Mouse (Mus musculus): ENCODE measurements at regions not wholly inside any gene's neighbourhood (a gene's known extent, or its start where the extent isn't known, plus 50 kb on each side); places are given as distances from the start of the nearest gene placed in this dataset.
A peak's percentile ranks its signal among the peaks of the same experiment; 100 is the strongest.

DNA sequence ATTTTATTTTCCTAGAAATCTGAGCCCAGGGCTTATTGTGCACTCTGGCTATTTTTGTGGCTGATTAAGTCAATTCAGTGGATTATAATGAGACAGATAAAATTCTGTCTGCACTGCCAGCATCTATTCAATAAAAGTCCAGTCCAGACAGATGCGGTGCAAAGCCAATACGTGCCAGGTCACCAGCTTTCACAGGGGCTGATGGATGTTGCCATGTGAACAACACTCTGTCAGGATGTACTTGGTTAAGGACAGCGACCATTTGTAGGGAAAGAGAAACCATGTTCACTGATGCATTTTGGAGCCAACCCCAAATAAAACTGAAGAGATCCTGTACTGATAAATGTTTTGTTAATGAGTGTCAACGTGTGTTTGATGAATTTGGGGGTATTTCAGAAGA is 285.0 kb upstream of the Gnpda2 start:
- intact Hi-C loops (cut with DNase I) = no loop called here
- DNase-seq (ENCODE audit: low spot score in 2 of 2) = no peak

DNA sequence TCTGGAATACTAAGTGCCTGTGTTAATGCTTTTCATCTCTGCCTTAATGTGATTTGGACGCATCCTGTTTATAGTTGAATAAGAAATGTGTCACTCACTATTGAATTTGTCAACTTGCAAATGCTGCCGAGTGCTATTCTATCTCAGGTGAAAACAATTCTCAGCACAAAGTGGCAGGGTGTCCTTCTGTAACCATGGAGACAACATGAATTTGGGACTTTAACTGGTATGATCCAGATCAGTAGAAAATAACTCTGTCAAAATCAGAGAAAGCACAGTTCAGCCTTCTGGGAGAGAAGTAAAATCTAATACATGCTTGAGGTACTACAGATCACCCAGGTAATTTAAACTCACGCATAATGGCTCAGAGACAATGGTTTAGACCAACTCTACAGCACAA is 270.9 kb upstream of the Gnpda2 start:
- intact Hi-C loops (cut with DNase I) = no loop called here
- no peak for DNase-seq (ENCODE audit: low spot score in 2 of 2)

DNA sequence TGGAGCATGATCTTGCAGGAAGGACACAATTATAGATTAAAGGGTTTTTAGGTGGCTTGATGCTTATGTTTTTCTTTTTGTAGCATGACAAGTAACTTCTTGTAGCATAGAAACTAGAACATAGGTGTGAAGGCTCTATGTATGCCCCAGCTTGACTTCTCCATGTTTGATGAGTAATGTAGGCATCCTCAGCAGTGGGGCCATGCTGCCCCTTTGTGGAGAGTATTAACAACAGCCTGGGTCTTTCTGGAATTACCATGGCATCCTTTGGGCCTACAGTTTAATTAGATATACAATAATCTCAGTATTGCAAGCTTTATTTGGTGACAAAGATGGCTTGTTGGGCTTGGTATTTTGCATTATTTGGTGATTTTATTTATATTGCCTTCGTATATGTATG is 252.7 kb upstream of the Gnpda2 start:
- DNase-seq (ENCODE audit: low spot score in 2 of 2) = no peak
- intact Hi-C loops (cut with DNase I) = no loop called here

DNA sequence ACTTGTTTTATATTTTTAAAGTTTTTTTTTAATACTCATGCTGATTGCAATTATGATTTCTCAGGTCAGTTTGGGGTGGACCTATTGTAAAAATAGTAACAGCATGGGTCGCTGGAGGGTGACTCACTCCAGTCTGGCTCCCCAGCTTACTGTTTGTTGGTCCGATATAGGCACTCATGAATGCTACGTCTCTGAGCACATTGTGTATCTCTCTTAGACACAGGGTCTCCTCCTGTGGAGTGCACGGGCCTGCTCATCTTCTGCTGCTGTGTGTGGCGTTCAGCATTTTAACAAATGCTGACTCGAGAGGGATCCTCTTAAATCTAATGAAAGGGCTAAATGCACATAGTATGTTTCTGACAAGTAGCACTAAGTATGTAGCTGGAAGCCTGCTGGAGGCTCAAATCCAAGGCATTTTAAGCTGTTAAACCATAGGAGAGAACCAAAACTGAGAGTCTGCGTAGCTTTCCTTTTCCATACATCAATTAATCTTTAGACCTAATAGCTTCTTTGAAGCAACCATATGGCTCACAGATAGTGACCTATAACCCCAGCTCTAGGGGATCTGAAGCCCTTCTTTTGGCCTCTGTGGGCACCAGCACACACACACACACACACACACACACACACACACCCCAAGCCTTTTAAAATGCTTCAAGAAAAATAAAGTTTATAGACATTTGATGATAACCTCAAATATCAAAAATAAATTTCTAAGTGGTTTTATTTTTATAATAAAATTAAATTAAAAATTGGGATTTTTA is 246.0 kb upstream of the Gnpda2 start:
- intact Hi-C loops (cut with DNase I) = no loop called here
- no peak for DNase-seq (ENCODE audit: low spot score in 2 of 2)

DNA sequence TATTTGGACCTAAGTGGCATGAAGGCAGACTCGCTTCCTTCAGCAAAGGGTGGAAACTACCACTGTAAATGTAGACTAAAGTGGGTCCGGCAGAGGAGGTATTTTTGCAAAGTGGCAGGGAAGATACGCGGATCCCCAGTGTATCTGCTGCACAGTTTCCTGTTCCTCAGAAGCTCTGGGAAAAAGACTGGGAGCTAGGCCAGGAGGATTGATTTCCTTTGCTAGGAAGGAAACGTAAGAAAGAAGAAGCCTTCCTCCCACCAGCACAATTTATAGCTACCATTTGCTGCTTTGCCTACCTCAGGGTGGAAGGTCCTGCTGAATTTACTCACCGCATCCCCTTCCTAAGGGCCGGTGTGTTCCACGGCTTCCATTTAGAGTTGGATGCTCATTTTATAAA is 244.2 kb upstream of the Gnpda2 start:
- intact Hi-C loops (cut with DNase I) = no loop called here
- DNase-seq (ENCODE audit: low spot score in 2 of 2) = no peak

DNA sequence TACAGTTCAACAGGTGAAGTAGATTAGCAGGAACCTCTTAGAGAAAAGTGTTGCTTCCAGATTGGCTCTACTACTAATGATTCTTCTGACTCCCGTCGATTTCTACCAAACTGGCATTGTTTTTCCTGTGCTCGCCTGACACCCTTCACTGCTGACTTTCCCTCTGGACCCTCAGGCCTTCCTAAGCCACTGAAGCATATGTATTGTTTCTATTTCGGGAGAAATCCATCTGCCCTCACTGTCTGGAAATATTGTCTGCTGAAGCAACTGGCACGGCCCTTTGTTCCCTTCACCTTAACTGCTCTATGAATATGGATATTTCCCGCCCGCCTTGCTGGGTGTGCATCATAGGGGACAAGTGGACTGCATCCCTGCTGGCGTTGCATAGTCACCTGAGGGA is 243.0 kb upstream of the Gnpda2 start:
- intact Hi-C loops (cut with DNase I) = no loop called here
- DNase-seq (ENCODE audit: low spot score in 2 of 2) = no peak

DNA sequence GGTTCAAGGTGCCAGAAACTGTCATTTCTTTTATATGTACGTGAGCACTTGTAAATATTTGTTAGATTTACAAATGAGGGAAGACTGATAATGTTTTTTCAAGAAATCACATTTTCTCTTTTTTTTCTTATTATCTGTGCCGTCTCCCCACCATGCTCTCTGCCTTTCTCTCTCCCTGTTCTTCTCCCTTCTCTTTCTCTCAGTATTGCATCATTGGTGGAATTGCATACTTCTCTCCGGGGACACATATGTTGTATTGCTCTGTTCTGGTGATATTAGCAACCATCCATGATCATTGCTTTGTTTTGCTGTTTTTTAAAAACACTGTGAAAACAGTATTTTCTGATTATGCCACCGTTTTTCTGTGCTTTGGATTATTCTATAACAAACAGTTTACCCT is 225.6 kb upstream of the Gnpda2 start:
- intact Hi-C loops (cut with DNase I) = no loop called here
- DNase-seq (ENCODE audit: low spot score in 2 of 2) = no peak

DNA sequence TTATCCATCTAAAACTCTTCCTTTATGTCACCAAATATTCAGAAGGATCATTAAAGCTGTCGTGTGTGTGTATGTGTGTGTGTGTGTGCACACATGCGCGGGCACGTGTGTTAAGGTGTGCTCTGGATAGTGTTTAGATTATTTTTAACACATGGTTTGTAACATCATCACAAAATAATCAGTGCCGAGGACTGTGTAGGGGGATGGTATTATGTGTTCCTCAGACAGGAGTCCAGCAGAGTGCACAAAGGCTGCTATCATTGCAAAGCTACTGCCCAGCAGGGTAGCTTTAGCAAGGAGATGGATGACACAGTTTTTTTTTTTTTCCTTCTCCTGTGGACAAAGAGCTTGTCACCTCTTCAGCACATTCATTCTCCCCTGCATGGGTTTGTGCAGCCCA is 224.9 kb upstream of the Gnpda2 start:
- intact Hi-C loops (cut with DNase I) = no loop called here
- no peak for DNase-seq (ENCODE audit: low spot score in 2 of 2)

DNA sequence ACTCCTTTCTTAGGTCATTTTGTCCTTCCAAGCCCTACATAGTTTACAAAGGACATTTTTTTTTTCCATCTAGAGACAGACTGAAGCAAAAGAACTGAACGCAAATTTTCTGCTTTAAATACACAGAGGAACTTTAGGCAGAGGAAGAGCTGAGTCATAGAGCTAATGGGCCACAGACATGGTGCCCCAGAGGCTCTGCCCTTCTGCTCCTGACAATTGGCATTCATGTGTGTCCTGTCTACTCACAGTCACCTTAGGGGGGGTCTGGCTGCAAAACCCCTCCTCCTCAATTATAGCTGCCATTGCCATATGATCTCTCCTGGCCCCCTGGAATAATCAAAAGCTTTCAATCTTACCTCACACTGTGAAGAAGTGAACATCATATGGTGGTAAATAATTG is 223.2 kb upstream of the Gnpda2 start:
- DNase-seq (ENCODE audit: low spot score in 2 of 2) = no peak
- intact Hi-C loops (cut with DNase I) = no loop called here

DNA sequence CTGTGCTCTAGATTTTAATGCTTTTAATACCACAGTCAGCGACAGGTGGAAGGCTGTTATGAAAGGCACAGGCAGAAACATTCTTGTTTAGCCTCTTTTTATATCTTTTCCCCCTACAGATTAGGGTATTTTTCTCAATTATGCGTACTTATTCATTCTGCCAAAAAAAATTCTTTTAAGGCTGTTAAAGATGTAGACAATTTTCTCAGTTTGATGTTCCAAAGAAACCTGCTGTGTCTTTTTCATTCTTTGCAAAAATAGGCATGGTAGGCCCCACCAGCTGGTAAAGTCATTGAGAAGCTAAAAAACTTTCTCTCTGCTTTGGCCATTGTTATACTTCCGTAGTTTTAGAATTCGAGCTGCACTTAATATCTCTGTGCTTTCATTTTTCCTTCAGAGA is 210.5 kb upstream of the Gnpda2 start:
- DNase-seq (ENCODE audit: low spot score in 2 of 2) = no peak
- intact Hi-C loops (cut with DNase I) = no loop called here

DNA sequence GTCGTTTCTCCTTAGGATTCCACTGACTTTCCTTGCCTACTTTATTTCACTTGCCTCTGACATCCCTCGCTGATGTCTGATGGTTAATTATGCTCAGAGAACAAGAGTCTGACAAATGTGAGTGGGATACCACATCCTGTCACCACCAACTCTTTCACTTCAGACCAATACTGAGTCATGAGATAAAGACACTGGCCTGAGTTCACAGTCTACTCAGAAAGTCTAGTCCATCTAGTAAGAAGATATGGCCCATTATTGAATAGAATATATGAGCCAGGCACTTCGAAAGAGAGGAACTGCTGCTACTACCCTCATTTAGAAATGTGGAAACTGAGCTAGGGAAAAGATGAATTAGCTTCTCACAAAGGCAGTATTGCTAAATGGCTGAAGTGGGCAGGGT is 210.0 kb upstream of the Gnpda2 start:
- DNase-seq (ENCODE audit: low spot score in 2 of 2) = no peak
- intact Hi-C loops (cut with DNase I) = no loop called here

DNA sequence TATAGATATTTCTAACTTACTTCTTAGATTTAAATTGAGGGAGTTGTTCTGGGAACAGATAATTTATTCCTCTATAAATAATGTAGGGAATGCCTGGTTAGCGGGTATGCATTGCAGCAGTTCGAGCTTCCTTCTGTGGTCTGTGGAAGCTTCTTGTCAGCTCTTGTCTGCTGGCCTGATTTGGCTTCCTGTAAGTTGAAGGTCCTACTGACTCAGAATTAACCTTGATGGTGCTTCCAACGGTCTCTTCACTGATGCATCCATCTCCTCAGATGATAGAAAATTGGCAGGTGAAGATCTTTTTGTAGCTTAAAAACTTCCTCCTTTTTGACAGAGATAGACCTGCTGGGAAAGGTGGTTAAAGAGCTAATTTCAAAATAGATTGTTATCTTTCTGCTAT is 203.2 kb upstream of the Gnpda2 start:
- intact Hi-C loops (cut with DNase I) = no loop called here
- DNase-seq (ENCODE audit: low spot score in 2 of 2) = no peak

DNA sequence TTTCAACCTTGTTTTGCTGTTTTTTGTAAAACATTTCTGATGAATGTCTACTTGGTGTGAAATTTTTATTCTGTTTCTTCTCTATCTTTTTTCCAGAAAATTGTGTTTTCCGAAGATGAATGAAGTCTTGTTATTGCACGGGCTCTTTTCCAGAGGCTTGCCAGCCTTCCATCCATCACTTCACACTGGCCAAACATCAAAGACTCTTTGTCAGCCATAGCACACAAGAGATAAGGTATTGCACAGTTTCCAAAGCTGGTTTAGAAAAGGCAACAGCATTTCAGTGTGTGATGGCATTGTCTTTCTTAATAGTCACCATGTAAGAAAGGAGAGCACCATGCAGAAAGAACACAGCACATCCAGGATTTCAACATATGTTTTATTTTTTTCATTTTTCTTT is 202.5 kb upstream of the Gnpda2 start:
- DNase-seq (ENCODE audit: low spot score in 2 of 2) = no peak
- intact Hi-C loops (cut with DNase I) = no loop called here

DNA sequence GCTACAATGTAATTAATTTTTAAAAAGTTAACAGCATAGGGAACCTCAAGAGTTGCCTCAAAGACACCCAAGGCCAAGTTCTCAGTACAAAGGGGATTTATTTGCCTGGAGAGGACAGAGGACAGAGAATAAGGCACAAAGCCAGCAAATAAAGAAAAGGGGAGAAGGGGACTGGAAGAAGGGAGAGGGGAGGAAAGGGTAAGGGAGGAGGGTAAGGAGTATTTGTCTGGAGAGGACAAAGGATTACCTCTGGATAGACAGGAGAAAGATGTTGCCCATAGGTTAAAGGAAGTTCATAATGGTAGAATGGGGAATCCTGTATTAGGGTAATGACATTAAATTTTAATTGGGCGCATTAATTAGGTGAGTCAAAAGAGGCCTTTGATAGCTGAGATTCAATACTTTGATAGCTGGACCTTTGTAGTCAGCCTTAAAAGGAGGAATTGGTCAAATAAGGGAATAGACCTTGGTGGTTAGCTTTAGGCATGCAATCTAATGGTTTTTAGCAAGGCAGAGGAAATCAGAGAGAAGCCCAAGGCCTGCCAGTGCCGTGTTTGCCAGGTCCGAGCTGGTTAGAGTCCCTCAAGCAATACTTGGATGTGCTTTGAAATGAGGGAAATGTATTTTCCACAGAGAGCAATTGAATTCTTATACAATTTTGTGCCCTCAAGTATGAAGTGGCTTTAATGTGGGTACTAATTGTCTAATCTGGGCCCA is 164.8 kb upstream of the Gnpda2 start:
- intact Hi-C loops (cut with DNase I) = no loop called here
- DNase-seq (ENCODE audit: low spot score in 2 of 2) = no peak

DNA sequence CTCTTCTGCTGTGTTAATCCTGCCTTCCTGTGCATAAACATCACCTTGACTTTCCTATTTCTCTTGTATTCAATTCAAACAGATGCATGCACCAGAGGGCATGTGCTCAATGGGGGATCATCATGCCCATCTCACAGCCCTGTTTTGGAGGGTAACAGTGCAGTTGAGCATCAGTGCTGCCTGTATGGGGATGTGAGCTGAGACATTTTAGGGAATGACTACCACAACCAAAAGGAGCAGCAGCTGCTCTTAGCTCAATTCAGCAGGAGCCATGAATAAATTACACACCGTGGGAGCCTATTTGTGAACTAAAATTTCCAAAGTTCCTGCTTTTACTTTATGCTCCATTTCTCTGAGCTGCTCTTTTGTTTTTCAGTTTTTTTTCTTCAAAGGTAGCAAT is 164.2 kb upstream of the Gnpda2 start:
- DNase-seq (ENCODE audit: low spot score in 2 of 2) = peak; percentile 4 to 9
- intact Hi-C loops (cut with DNase I) = no loop called here

DNA sequence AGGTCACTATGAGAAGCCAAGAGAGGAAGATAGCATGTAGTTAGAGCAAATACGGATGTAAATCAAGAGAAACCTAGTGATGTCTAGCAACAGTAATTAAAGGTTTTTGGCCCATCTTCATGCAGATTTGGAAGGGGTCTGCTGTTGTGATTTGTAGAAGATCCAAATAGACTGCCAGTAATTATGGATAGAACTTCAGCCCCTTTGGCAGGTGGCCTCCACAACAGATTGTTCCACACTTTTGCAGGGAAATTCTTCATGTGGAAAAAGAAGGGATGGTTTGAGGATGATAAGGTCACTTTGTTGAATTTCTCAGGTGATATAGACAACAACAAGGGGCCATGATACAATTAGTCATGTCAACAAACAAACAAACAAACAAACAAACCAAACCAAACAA is 148.4 kb upstream of the Gnpda2 start:
- DNase-seq (ENCODE audit: low spot score in 2 of 2) = no peak
- intact Hi-C loops (cut with DNase I) = no loop called here

DNA sequence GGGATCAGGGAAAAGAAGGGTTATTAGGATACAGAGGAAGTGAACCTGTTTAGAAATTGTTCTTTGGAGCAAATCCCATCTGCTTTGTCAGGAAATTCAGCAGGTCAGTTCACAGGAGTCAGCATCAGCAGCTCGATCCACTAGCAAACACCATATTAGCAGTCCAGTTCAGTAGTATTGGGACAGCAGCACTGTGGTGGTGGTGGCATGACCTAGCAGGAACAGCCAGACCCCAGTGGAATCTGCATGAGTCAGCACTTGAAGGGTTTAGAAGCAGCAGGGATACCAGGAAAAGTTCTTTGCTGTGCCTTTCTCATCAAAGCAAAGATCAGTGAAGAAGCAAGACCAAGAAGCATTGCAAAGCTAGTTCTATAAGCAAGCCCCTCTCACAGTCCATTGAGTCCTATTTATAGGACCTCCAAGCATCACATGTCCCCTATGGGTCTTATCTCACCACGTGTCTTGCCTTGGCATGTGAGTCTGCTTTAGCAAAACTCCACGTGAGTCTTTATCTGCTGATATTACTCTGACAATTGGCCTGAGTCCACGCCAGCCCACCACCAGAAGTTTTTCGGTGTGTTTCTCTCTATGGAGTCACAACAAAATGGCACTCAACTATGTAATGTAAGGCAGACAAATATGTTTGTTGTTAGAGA is 129.3 kb upstream of the Gnpda2 start:
- intact Hi-C loops (cut with DNase I) = no loop called here

DNA sequence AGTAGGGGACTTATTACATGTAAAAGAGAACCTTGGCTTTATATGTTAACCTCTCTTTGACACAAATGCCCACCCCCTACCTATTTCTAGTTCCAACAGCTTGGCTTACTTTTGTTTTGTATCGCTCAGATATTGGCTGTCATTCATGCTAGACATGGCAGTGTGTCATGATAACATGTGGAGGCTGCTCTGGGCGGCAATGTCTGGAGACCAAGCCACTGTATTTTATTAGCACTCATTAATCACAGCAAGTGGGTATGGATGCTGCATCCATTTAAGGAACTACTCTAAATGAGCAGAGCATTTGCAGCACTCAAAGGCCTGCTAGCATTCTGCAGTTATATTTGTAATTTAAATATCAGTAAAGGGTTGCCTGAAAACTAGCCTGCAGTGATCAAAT is 123.9 kb upstream of the Gnpda2 start:
- intact Hi-C loops (cut with DNase I) = no loop called here
- DNase-seq (ENCODE audit: low spot score in 2 of 2) = no peak

More for the DNA sequence above, 129.3 kb upstream of the Gnpda2 start:
- no peak for DNase-seq (ENCODE audit: low spot score in 2 of 2)

DNA sequence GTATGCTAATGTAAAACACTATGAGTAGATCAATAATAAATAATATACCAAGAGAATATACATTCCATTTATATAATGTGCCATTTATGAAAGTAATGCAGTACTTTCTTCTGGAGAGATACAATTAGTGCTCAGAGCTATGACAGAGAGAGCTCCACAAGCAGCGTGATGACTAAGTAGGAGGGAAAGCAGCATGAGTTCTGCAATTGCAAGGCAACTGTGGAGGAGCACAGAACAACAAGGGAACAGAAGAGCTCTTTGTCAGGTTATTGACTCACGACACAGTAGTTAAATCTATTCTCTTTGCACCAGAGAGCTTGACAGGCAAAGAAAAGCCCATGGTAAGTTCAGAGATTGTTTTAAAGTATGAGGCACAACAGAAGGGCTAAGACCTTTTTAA is 115.0 kb upstream of the Gnpda2 start:
- no peak for DNase-seq (ENCODE audit: low spot score in 2 of 2)
- intact Hi-C loops (cut with DNase I) = no loop called here

DNA sequence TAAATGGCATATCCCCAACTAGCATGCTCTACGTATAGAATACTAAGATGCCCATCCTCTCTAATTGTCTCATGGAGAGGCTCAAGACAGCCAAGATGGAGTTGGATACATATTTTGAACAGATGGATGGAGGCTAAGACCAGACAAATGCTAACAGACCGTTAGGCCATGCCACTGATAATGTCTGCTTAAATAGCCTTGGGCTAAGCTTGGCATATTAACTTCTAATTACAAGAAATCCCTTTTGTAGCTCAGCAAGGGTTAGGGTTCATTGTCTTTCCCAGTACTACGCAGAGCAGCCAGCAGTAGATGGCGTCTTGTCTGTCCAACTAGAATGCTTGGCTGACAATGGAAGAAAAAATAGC is 113.0 kb upstream of the Gnpda2 start:
- no peak for DNase-seq (ENCODE audit: low spot score in 2 of 2)
- intact Hi-C loops (cut with DNase I) = no loop called here

Measured in left cerebral cortex, postnatal 36 days (tissue).